Mouse (Mus musculus): Measurements from ENCODE around the gene Rtkn. TPM values are rescaled to one million over a fixed set of nuclear protein-coding genes. Genes with fewer than 3 reads are reported as not detected.

The Rtkn gene
- total RNA-seq, 1 experiment from 2014 or later, result 9.1 TPM

DNA sequence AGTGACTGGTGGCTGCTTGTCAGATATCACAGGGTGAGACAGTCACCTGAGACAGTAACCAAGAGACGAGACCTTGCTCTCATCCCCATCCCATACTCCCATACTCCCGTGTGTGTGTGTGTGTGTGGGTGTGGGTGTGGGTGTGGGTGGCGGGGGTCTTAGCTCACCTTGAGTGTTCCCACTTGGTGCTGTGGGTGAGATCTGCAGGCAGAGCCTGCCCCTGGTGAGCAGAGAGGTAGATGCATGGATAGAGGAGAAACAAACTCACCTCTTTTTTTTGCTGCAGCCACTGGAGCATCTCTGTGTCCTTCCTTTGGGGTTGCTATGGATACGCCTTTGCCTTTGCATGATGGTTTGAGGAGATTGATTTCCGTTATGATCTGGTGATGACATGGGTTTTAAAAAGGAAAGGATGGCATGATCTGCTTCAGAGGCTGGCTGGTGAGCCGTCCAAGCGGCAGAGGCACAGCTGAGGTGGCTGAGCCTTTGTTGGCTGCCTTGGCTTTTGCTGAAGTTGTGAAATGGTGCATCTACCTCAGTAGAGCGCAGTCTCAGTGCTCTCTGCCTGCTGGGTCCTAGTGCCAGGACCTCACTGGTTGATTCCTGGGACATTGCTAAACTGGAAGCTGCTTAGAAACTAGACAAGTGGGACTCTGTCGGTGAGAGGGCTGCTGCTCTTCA lies 37.1 kb downstream of the Rtkn start:
- no peak for DNase-seq

DNA sequence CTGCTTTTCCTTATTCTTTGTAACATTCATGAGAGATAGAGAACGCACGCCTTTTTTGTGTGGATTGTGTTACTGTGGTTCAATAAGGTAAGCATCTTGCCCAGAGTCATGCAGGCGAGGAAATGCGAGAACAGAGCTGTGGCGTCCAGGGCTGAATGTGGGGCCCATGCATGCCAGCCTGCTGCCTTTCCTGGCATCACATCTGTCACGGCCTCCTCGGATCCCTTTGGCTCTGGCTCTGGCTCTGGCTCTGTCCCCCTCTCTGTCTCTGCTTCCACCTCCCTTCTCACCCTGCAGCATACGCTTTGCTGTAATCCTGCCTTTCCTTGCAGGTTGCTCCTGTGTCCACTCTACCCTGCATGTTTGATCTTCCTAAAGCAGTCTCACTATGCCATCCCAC lies 40.7 kb downstream of the Rtkn start:
- DNase-seq, result no peak

DNA sequence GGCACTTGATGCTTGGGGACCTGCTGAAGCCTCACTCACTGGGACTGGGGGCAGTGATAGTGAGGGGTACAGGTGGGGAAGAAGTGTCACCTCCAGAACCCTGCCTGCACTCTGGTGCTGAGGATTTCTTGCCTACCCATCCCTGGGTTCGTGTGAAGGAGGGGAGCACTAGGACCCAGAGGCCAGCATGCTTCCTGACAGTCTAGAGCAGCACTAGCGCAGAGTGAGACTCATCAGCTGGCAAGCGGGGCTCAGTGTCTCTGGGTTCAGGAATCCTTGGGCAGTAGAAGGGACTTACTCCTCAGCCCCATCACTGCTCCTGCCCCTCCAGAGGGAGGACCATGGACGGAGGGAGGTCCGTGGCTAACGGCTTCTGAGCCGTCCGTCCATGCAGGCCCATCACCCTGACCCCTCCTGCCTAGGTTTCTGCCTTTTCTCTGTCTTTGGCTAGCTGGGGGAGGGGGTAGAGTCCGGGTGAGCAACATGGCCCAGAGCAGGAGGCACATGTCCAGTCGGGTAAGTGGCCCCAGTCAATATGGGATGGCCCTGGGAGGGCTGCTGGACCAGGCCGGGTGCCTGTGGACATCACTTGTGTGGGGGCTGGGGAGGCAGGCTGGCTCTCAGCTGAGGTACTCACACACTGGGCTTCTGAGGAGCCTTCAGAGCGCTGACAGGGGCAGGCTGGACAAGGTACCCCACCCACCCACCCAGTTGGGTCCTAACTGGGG lies 44.3 kb downstream of the Rtkn start:
- peak; percentile 73 for DNase-seq

DNA sequence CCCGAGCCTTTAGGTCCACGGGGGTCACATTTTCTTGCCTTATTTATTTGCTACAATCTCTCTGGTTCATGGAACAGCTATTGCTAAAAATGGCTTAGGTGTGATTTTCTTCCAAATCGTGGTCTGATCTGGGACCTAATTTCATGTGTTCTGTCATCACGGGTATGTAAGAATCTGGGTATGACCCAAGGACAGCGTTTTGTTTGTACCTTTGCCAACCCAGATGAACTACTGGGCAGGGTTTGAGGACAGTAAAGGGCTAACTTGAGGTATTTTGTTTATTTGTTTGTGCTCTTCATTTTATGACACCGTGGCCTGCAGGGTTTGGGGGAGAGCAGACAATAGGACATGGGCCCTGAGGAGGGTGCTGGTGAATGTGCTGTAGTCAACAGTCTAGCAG lies 45.3 kb downstream of the Rtkn start:
- no peak for DNase-seq

DNA sequence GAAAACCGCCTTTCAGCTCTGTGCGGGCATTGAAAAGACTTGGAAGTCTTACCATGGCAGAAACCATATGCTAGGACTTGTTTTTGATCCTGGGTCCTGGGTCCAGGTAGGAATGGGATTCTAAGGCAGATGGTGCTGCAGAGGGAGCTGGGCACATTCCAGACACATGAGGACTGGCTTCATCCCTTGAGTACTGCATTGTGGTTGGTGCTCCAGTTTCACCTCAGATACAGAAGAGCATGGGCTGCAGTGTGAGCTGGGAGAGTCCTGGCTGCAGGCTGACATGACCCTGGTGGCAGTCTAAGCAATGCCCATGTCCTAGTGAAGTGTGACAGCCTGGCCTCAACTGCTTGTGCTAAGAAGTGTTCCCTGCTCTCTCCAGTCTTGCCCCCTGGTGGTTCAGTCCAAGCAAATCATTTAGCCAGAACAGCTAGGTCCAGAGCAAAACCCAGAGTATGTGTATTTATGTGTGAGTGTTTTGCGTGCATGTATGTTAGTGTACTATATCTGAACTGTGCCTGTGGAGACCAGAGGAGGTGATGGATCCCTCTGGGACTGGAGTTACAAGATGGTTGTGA lies 49.7 kb downstream of the Rtkn start:
- no peak for DNase-seq

DNA sequence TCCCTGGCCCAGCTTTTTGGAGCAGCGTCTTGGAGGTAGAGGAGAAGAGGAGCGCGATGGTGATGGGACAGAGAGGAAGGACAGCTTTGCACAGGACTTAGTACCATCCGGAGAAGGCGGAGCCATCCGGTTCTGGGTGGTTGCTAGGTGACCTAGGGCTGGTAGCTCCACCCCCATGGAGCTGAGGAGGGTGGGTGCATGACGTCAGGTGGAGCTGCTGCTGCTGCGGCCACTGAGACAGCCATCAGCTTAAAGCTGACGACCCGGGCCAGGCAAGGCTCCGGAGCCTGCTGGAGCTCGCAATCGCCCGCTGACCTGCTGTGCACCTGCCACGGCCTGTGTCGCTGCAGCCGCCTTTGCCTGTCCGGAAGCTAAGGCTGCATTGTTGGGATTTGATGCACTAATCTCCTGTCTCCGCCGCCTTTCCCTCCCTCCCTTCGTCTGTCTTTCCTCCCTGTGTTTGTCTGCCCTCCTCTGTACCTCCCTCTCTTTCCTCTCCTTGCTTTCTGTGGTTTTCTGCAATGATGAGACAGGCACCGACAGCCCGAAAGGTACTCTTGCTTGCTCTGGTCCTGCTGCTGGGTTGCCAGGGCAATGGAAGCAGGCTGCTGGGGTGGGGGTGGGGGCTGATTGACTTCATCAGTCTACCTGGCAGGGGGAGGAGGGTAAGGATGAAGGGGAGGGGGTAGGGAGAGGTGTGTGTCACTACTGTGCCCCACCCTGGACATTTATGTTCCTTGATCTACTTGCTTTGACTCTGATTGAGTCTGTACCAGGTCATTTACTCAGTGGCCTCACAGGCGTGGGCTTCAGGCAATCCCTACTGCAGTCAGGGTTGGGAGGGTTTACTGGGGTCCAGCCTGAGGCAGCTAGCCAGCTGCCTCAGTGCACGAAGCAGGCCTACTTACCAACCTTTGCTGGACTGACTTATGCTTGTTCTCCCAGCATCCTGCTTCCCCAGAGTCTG lies 50.9 kb downstream of the Rtkn start:
- DNase-seq, result peak; percentile 78

DNA sequence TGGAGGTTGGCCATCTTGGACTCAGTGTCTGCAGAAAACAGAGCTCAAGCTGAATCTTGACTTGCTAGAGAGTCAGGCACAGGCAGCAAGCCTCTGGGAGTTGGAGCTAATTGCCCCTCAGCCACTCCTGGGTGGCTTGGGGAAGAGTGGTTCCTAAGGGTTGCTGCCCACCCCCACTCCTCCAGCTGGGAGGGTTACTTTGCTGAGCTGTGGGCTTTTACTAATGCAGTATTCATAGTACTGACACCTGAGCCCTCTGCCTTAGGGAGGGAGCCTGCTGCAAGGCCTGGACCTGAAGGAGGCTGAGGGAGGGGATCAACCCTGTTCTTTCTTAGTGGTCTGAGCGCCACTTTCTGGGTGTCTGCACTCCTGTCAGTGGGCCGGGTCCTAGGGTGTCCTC lies 51.7 kb downstream of the Rtkn start:
- no peak for DNase-seq

DNA sequence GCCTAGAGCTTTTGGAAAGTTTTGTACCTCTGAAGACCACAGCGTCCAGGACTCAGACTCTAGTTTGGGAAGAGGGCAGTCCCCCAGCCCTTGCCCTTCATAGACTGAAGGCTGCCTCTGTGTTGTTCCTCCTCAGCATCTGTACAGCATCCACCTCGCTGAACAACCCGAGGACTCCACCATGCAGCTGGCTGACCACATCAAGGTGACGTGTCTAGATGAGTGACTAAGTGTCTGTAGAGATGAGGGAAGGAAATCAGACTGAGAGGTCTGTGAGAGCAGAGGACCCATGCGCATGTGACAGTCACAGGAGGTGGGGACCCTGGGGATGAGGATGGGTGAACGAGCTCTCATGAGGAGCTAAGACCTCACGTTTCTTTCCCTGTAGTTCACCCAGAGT lies 58.3 kb downstream of the Rtkn start:
- DNase-seq, result no peak

DNA sequence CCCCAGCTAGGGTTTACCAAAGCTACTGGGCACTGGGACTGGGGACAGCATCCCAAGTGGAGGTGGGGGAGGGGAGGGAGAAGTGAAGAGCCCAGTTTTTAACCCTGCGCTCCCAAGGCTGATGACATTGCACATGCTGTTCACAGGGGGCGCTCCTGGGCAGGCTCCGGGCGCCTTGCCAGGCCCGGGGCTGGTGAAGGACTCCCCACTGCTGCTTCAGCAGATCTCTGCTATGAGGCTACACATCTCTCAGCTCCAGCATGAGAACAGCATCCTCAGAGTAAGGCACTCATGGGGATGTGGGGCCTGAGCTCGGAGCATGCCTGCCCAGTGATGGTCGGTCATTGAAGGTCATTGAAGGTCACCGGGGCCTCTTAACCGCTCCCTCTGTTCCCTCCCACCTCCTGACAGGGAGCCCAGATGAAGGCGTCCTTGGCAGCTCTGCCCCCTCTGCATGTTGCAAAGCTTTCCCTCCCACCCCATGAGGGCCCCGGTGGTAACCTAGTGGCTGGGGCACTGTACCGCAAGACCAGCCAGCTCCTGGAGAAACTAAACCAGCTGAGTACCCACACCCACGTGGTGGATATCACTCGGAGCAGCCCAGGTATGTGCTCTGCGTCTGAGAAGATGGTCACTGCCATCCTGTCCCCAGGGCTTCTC lies 62.2 kb downstream of the Rtkn start:
- peak; percentile 90 for DNase-seq

Small RNA genes lying within 50 kb of the gene (microRNA-seq; reads per million reads assigned to microRNA genes)
- 0 reads per million in 2 experiments for gene Mir3470a

Other genes starting within 250 kb of the Rtkn start
- gene Sema4f, start 195.7 kb upstream of the Rtkn start, total RNA-seq (2021), result 0.48 and 1.8 TPM in 2 replicates
- not detected in 2 replicates for gene M1ap, start 188.6 kb upstream of the Rtkn start, total RNA-seq (2021)
- gene Dok1, start 102.0 kb upstream of the Rtkn start, total RNA-seq (2021), result 8.3 and 13.0 TPM in 2 replicates
- gene Loxl3, start 101.3 kb upstream of the Rtkn start, total RNA-seq (2021), result 2.8 and 4.1 TPM in 2 replicates
- 164 and 190 TPM in 2 replicates for gene Aup1, start 80.9 kb upstream of the Rtkn start, total RNA-seq (2021)
- 50.7 and 59.3 TPM in 2 replicates for gene Htra2, start 80.2 kb upstream of the Rtkn start, total RNA-seq (2021)
- gene Dqx1, start 77.6 kb upstream of the Rtkn start, total RNA-seq (2021), result 2.8 TPM in 2 replicates
- 9.4 and 10.4 TPM in 2 replicates for gene Tlx2, start 65.2 kb upstream of the Rtkn start, total RNA-seq (2021)
- 29.2 and 39.8 TPM in 2 replicates for gene Pcgf1, start 57.6 kb upstream of the Rtkn start, total RNA-seq (2021)
- gene Lbx2, start 49.1 kb upstream of the Rtkn start, total RNA-seq (2021), result 6.4 and 9.0 TPM in 2 replicates
- 3.1 and 6.0 TPM in 2 replicates for gene Ccdc142, start 33.9 kb upstream of the Rtkn start, total RNA-seq (2021)
- 4.1 and 5.3 TPM in 2 replicates for gene Gm42688, start 33.8 kb upstream of the Rtkn start, total RNA-seq (2021)
- gene Mrpl53, start 26.4 kb upstream of the Rtkn start, total RNA-seq (2021), result 114 and 119 TPM in 2 replicates
- 51.1 and 56.5 TPM in 2 replicates for gene Mogs, start 20.0 kb upstream of the Rtkn start, total RNA-seq (2021)
- 64.5 and 69.3 TPM in 2 replicates for gene Wbp1, start 13.9 kb upstream of the Rtkn start, total RNA-seq (2021)
- 19.3 and 22.5 TPM in 2 replicates for gene Ino80b, start 10.0 kb upstream of the Rtkn start, total RNA-seq (2021)
- gene Wdr54, start 20.9 kb downstream of the Rtkn start, total RNA-seq (2021), result 1.5 and 2.9 TPM in 2 replicates
- 0.33 and 0.34 TPM in 2 replicates for gene 1700003E16Rik, start 20.9 kb downstream of the Rtkn start, total RNA-seq (2021)
- 102 and 126 TPM in 2 replicates for gene Dctn1, start 30.5 kb downstream of the Rtkn start, total RNA-seq (2021)
- 0.30 and 0.98 TPM in 2 replicates for gene Slc4a5, start 84.4 kb downstream of the Rtkn start, total RNA-seq (2021)
- gene Mthfd2, start 190.4 kb downstream of the Rtkn start, total RNA-seq (2021), result 21.1 and 24.1 TPM in 2 replicates
- 75.9 and 79.9 TPM in 2 replicates for gene Mob1a, start 190.6 kb downstream of the Rtkn start, total RNA-seq (2021)
- gene Bola3, start 213.7 kb downstream of the Rtkn start, total RNA-seq (2021), result 261 TPM in 2 replicates

Data from adrenal gland, postnatal 14 days (tissue).